Mouse (Mus musculus): Measurements from ENCODE around the gene Sntn. TPM values are rescaled to one million over a fixed set of nuclear protein-coding genes. Genes with fewer than 3 reads are reported as not detected.

The Sntn gene
- polyA plus RNA-seq (2012; rRNA removed): 4.1 and 9.2 TPM in 2 replicates

GRCm38 (mm10) chr14:13670576-13670975, at the start of gene Sntn:
TSS of gene Sntn (plus strand) at chr14:13670876.
- Histone ChIP-seq H3K4me1 (ENCODE audit: control insufficient read depth, insufficient read depth, low read length) (no peaks in the 10 kb centered on the region), H3K4me3 (replicated peaks; ENCODE audit: extremely low read depth, low read depth, low read length) (no peak within 1 kb of the TSS)
- 67% methylated on average over 2 of the region's 2 CpGs for WGBS
- no peak for DNase-seq
- no peak for TF ChIP-seq CTCF (IDR thresholded peaks at IDR 0.05; ENCODE audit: insufficient read depth, low read length)
- TF ChIP-seq POLR2A (IDR thresholded peaks at IDR 0.05; ENCODE audit: borderline replicate concordance, extremely low read depth, low read depth, low read length): no peak

GRCm38 (mm10) chr14:13649865-13650264, 20.8 kb upstream of the Sntn start:
- TF ChIP-seq POLR2A (IDR thresholded peaks at IDR 0.05; ENCODE audit: borderline replicate concordance, extremely low read depth, low read depth, low read length) (no peak), CTCF (IDR thresholded peaks at IDR 0.05; ENCODE audit: insufficient read depth, low read length) (no peak)
- 76% methylated on average over 1 of the region's 1 CpGs for WGBS

GRCm38 (mm10) chr14:13651039-13651438, 19.6 kb upstream of the Sntn start:
- TF ChIP-seq CTCF (IDR thresholded peaks at IDR 0.05; ENCODE audit: insufficient read depth, low read length) (no peak), POLR2A (IDR thresholded peaks at IDR 0.05; ENCODE audit: borderline replicate concordance, extremely low read depth, low read depth, low read length) (no peak)
- Histone ChIP-seq H3K4me3 (replicated peaks; ENCODE audit: extremely low read depth, low read depth, low read length) (no peak overlapping the region), H3K4me1 (ENCODE audit: control insufficient read depth, insufficient read depth, low read length) (no peaks in the 10 kb centered on the region)
- 62% methylated on average over 1 of the region's 1 CpGs for WGBS
- DNase-seq: no peak

More at GRCm38 (mm10) chr14:13649865-13650264, 20.8 kb upstream of the Sntn start:
- Histone ChIP-seq H3K4me1 (ENCODE audit: control insufficient read depth, insufficient read depth, low read length) (no peaks in the 10 kb centered on the region), H3K4me3 (replicated peaks; ENCODE audit: extremely low read depth, low read depth, low read length) (no peak overlapping the region)
- no peak for DNase-seq

- Histone ChIP-seq H3K4me3 (replicated peaks; ENCODE audit: extremely low read depth, low read depth, low read length) (no peak overlapping the region), H3K4me1 (ENCODE audit: control insufficient read depth, insufficient read depth, low read length) (no peaks in the 10 kb centered on the region)
- no peak for DNase-seq
- 72% methylated on average over 2 of the region's 2 CpGs for WGBS
- TF ChIP-seq CTCF (IDR thresholded peaks at IDR 0.05; ENCODE audit: insufficient read depth, low read length): no peak
Observed at GRCm38 (mm10) chr14:13651541-13652298, 19.0 kb upstream of the Sntn start.

- WGBS: 28% methylated on average over 1 of the region's 1 CpGs
- Histone ChIP-seq H3K4me3 (replicated peaks; ENCODE audit: extremely low read depth, low read depth, low read length) (no peak overlapping the region), H3K4me1 (ENCODE audit: control insufficient read depth, insufficient read depth, low read length) (no peaks in the 10 kb centered on the region)
- DNase-seq: no peak
- no peak for TF ChIP-seq CTCF (IDR thresholded peaks at IDR 0.05; ENCODE audit: insufficient read depth, low read length)
- TF ChIP-seq POLR2A (IDR thresholded peaks at IDR 0.05; ENCODE audit: borderline replicate concordance, extremely low read depth, low read depth, low read length): no peak
Observed at GRCm38 (mm10) chr14:13686716-13687115, 16.0 kb downstream of the Sntn start.

GRCm38 (mm10) chr14:13690426-13690825, 19.8 kb downstream of the Sntn start:
- no peaks in the 10 kb centered on the region for H3K4me1 ChIP-seq (ENCODE audit: control insufficient read depth, insufficient read depth, low read length)
- no peak overlapping the region for H3K4me3 ChIP-seq (replicated peaks; ENCODE audit: extremely low read depth, low read depth, low read length)
- TF ChIP-seq POLR2A (IDR thresholded peaks at IDR 0.05; ENCODE audit: borderline replicate concordance, extremely low read depth, low read depth, low read length) (no peak), CTCF (IDR thresholded peaks at IDR 0.05; ENCODE audit: insufficient read depth, low read length) (no peak)
- 34% methylated on average over 2 of the region's 2 CpGs for WGBS
- DNase-seq: no peak

- H3K4me1 ChIP-seq (ENCODE audit: control insufficient read depth, insufficient read depth, low read length): no peaks in the 10 kb centered on the region
- 40% methylated on average over 4 of the region's 4 CpGs for WGBS
- no peak for DNase-seq
Observed at GRCm38 (mm10) chr14:13732263-13732662, 61.6 kb downstream of the Sntn start.

More at GRCm38 (mm10) chr14:13732263-13732662, 61.6 kb downstream of the Sntn start:
- no peak overlapping the region for H3K4me3 ChIP-seq (replicated peaks; ENCODE audit: extremely low read depth, low read depth, low read length)
- TF ChIP-seq CTCF (IDR thresholded peaks at IDR 0.05; ENCODE audit: insufficient read depth, low read length): no peak
- TF ChIP-seq POLR2A (IDR thresholded peaks at IDR 0.05; ENCODE audit: borderline replicate concordance, extremely low read depth, low read depth, low read length): no peak

Other genes starting within 250 kb of the Sntn start
- 1.8 and 2.1 TPM in 2 replicates for gene Gm281, start 243.6 kb downstream of the Sntn start, polyA plus RNA-seq (2012; rRNA removed)